Mouse (Mus musculus) T-cell, adult 66 days (primary cell): ENCODE results near the gene Gm17026. TPM values are rescaled to one million over a fixed set of nuclear protein-coding genes. Genes with fewer than 3 reads are reported as not detected.

ENCODE experiments used
- total RNA-seq, 2 experiments: library from RNA; stranded (reverse); gene quantifications; 3 replicates in 1 of 2; 4 replicates in 1 of 2; pipeline ENCODE4 v1.2.4; 2023

The Gm17026 gene
- not detected for total RNA-seq

GRCm38 (mm10) chr14:42259948-42260347 lies at the start of gene Gm17026:
TSS of gene Gm17026 (minus strand) at chr14:42260048.

GRCm38 (mm10) chr14:42297258-42297657 lies 37.4 kb upstream of the Gm17026 start, which contains the start of gene Gm9611:
TSS of gene Gm9611 (minus strand) at chr14:42297358.

Other genes starting within 250 kb of the Gm17026 start
- not detected for gene Gm7951, start 142.7 kb downstream of the Gm17026 start, total RNA-seq
- gene Gm17027, start 97.4 kb downstream of the Gm17026 start, total RNA-seq, result not detected
- not detected for gene Gm3573, start 69.3 kb downstream of the Gm17026 start, total RNA-seq
- gene Gm9611, start 37.3 kb upstream of the Gm17026 start, total RNA-seq, result not detected
- gene Gm7995, start 50.2 kb upstream of the Gm17026 start, total RNA-seq, result not detected
- not detected for gene Gm8005, start 179.6 kb upstream of the Gm17026 start, total RNA-seq
- gene Gm8011, start 203.8 kb upstream of the Gm17026 start, total RNA-seq, result not detected
- gene Gm8020, start 242.3 kb upstream of the Gm17026 start, total RNA-seq, result not detected